Mouse (Mus musculus): Measurements from ENCODE around the gene Hbb-bh2.

- TF ChIP-seq CTCF (IDR thresholded peaks at IDR 0.05; ENCODE audit: extremely low read depth, insufficient read depth, insufficient read length, insufficient replicate concordance) (no peak), POLR2A (IDR thresholded peaks at IDR 0.05; ENCODE audit: low read depth, low read length) (no peak)
Measured at GRCm38 (mm10) chr7:103865716-103866115, 25.4 kb upstream of the Hbb-bh2 start.
